Mouse (Mus musculus) ovary, postnatal 36 days (tissue): ENCODE results near the gene Renbp.

Experiments
- DNase-seq: peaks from one replicate; pipeline ENCODE4 v3.0.0; 2022; ENCODE audit warnings: low spot score, mixed read lengths

The Renbp gene

DNA sequence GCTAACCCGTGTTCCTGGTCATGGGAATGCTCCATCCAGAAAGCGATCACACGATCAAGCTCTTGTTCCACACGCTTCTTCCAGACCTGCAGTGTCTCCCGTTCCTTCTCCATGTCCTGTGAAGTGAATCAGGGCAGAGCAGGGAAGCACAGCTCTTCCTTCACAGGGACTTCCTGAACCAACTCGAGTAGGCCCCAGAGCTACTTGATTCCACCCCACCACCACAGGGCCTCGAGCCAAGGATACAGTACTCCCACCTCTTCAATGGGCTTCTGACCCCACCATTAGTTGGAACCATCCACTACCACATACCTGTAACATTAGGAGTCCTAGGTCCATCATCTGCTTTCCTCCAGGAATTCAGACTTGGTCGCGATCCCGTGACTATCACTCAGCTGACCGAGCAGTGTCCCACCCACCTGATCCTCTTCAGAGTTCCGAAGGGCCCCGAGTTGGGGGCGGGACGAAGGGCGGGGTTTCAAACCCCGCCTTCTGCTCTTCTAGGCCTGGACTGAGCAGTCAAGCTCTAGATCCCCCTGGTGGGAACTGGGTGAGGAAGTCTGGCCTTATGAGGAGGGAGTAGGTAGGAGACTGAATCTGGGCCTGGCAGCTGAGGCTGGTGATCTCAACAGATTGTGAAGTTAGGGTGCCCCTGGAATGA, at the start of gene Renbp:
Gene Renbp, minus strand, starts transcription at position 449 of the 661 bp plus-strand sequence.
- DNase-seq = peak; percentile 70

GRCm38 (mm10) chrX:73977783-73978182, 47.1 kb upstream of the Renbp start:
- no peak for DNase-seq

DNA sequence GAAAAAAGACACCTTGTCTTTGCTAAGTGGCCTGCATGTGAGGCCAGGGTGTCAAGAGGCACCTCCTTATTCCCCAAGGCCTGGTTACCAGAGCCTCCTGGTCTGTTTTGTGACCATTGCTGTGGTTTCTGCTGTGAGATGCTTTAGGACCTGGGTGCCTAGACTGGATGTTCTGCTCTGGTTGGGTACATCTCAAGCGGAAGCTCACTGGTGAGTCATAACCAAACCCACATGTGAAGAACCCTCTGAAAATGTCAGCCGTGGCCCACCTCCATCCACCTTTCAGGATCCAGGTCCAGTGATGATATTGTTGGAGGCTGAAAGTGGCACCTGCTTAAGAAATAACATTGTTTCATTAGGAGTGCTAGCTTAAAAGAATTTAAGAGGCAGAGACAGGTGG, 45.6 kb upstream of the Renbp start:
- no peak for DNase-seq

- no peak for DNase-seq
Observed at GRCm38 (mm10) chrX:73972774-73973173, 42.1 kb upstream of the Renbp start.

DNA sequence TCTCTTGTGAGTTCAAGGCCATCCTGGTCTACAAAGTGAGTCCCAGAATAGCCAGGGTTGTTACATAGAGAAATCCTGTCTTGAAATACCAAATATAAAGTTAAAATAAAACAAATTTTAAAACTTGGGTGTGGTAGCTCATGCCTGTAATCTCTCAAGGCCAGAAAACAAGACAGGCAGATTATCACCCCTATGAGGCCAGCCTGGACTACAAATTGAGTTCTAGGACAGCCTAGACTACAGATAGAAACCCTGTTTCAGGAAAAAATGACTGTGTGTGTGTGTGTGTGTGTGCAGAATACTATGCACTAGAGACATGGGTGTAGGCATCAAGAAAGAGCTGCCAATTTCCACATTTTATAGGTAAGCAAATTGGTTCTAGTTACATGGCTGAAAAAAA, 40.1 kb upstream of the Renbp start:
- no peak for DNase-seq

- no peak for DNase-seq
Observed at GRCm38 (mm10) chrX:73969729-73970128, 39.1 kb upstream of the Renbp start.

- DNase-seq = no peak
Observed at GRCm38 (mm10) chrX:73969167-73969566, 38.5 kb upstream of the Renbp start.

DNA sequence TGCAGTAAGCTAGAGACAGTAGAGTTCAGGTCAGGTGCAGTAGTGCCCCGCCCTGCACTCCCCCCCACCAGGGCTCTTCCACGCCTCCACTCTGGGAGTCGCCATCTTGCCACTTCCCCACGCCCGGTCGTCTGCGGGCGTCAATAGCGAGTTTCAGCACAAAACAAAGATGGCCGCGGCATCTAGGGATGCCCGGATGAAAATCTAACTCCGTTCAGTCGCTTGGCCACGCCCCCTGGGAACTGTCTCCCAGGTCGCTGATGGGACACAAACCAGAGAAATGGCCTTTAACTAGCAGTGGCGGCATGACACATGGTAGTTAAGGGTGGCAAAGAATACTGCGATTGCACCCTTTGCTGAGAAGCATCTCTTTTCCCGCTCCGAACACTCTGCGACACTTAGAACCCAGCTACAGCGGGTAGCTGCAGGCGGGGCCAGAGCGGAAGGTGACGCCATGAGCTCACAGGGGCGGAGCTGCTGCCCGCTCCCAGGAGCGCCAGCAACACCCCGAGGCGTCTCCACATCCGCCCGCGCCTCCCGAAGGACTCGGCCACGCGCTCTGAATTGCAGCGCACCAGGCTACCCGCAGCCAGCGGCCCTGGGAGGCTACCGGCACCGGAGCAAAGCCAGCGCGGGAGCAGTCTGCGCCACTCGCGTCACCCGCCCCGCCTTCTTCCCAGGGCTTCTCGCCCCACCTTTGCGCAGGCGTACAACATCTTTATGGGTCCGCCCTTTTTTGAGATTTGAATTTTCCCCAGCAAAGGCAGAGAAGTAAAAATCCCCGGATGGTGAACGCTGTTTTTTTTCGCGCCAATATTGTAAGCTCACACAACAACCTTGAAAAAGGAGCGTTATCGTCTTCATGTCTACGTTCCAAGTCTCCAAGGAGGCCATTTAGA, 36.8 kb upstream of the Renbp start:
- DNase-seq = peak; percentile 86

DNA sequence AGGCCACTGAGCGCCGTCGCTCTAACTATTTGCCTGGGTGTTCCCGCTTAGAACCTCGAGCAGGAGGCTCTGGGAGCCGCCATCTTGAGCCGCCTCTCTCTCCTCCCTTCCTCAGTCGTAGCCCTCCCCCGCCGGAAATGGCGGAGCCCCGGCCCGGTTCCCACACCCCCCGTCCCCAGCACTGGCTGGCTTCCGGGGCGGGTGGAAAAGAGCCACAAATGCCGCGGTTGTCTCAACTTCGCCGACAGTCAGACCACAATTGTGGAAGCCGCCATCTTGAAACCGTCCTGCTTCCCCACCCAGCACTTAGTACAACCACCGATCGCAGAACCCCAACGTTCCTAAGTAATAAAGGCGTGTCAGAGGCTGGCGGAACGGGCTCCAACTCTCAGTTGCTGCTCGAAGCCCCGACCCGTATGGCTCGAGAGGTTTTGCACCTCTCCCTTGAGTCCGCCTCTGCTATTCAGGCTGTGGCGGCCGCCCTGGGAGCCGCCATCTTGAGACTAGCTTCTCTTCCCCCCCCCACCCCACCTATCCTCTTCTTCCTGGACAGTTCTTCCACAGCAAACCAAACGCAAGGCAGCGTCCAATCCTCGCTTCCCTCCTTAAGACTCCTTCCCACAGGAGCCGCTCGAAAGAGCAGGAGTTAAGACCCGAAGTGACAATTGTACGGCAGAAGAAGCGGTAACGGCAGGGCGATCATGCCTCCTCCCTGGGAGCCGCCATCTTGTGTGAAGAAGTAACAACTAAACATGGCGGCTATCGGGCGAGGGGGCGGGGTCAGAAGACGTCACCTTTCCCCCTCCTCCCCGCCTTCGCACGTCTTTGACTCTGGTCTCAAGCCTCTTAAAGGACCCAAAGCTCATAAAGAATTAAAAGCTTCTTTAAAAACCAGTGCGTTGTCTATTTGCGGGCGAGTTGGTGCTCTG, 35.9 kb upstream of the Renbp start, which contains the start of gene Hcfc1:
Gene Hcfc1, minus strand, starts transcription at position 110 of the 929 bp plus-strand sequence.
- peak; percentile 89 for DNase-seq

GRCm38 (mm10) chrX:73965307-73965706, 34.7 kb upstream of the Renbp start:
- DNase-seq = peak; percentile 47

GRCm38 (mm10) chrX:73964363-73964762, 33.7 kb upstream of the Renbp start:
- DNase-seq = no peak

- no peak for DNase-seq
Observed at GRCm38 (mm10) chrX:73954988-73955387, 24.3 kb upstream of the Renbp start.

DNA sequence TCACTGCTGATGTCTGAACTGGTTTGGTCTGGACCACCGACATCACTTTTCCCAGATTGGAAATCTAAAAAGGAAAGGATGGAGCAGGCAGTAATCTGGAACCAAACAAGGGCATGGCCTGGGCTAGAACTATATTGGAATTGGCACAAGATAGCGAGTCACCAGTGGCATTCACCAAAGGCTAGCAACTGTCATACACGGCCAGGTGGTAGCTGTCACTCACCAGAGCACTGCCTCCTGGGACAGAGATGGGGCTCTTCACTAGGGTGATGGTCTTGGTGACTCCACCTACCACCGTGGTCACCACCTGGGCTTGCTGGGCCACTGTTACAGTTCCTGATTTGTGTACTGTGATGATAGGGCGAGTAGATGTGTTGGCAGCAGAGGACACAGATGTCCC, 22.0 kb upstream of the Renbp start:
- no peak for DNase-seq

- no peak for DNase-seq
Observed at GRCm38 (mm10) chrX:73949341-73949740, 18.7 kb upstream of the Renbp start.

- no peak for DNase-seq
Observed at GRCm38 (mm10) chrX:73948647-73949046, 18.0 kb upstream of the Renbp start.

GRCm38 (mm10) chrX:73946896-73947295, 16.2 kb upstream of the Renbp start:
- DNase-seq = no peak

- DNase-seq = no peak
Observed at GRCm38 (mm10) chrX:73942294-73942693, 11.6 kb upstream of the Renbp start.

DNA sequence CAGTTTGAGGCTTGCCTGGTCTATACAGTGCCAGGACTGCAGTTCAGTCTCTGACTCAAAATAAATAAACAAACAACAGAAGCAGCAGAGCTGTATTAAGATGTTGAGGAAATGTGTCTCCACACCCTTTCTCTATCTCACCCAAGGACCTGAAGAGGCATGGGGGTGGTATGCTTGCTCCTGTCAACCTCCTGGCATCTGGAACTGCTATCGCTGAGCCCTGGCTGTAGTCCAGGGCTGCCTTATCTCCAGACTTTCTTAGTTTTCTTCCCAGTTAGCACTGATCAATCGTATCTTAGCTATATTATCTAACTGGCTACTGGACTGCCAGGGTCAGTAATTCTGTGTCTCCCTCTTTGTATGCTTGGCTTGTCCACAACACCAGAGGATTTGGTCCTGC, 11.2 kb upstream of the Renbp start:
- no peak for DNase-seq

GRCm38 (mm10) chrX:73931871-73932270, 1.2 kb upstream of the Renbp start:
- DNase-seq = no peak

DNA sequence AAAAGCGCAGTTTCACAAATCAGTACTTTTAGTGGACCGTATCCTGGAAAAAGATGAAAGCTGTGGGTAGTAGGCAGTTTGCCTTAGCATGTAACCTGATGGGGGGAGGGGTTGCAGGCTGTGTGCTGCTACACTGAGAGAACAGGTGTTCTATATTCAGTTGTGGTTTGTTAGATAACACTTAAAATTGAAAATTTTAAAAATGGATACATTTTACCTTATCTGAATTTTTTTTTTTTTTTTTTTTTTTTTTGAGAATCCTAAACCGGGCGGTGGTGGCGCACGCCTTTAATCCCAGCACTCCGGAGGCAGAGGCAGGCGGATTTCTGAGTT, 8.1 kb downstream of the Renbp start:
- DNase-seq = no peak

GRCm38 (mm10) chrX:73921823-73922549, 8.7 kb downstream of the Renbp start, which contains the start of the genes Arhgap4 and Naa10:
Gene Arhgap4, minus strand, starts transcription at chrX:73921870.
Gene Naa10, minus strand, starts transcription at chrX:73921944.
- DNase-seq = peak; percentile 83
